Mouse (Mus musculus) kidney, embryonic 14.5 days (tissue): ENCODE results near the gene Zfp787. TPM values are rescaled to one million over a fixed set of nuclear protein-coding genes. Genes with fewer than 3 reads are reported as not detected.

Experiments
- ATAC-seq: fragments of 200-750 bp; cut with Nextera tagmentation; 2 replicates; pipeline ENCODE4 v1.8.0; 2017; ENCODE audit warnings: moderate number of reproducible peaks, mild to moderate bottlenecking, moderate TSS enrichment, moderate library complexity; ENCODE audit not compliant: low FRiP score, low TSS enrichment
- H3K27ac ChIP-seq: fragments of 300-500 bp; sonication (generic); 2 replicates; pipeline ENCODE4 v1.5.1; 2014; ENCODE audit warnings: low read depth, mild to moderate bottlenecking, low read length, moderate library complexity, mixed read lengths
- H3K27me3 ChIP-seq: fragments of 300-500 bp; sonication (generic); 2 replicates; pipeline ENCODE4 v1.6.1; 2014; ENCODE audit warnings: mild to moderate bottlenecking, low read length; ENCODE audit not compliant: control insufficient read depth, insufficient read depth
- H3K36me3 ChIP-seq: fragments of 300-500 bp; sonication (generic); 2 replicates; pipeline ENCODE4 v1.6.1; 2014; ENCODE audit warnings: low read length, mixed read lengths; ENCODE audit not compliant: control insufficient read depth, insufficient read depth
- H3K4me1 ChIP-seq: fragments of 300-500 bp; sonication (generic); 2 replicates; pipeline ENCODE4 v1.6.1; 2014; ENCODE audit warnings: low read length, mixed read lengths; ENCODE audit not compliant: control insufficient read depth, insufficient read depth
- H3K4me2 ChIP-seq: fragments of 300-500 bp; sonication (generic); replicated peaks from 2 replicates; pipeline ENCODE4 v1.6.1; 2014; ENCODE audit warnings: low read depth, mild to moderate bottlenecking, low read length
- H3K4me3 ChIP-seq: fragments of 300-500 bp; sonication (generic); 2 replicates; pipeline ENCODE4 v1.5.1; 2014; ENCODE audit warnings: mild to moderate bottlenecking, low read length
- H3K9ac ChIP-seq: fragments of 300-500 bp; sonication (generic); 2 replicates; pipeline ENCODE4 v1.6.1; 2014; ENCODE audit warnings: low read depth, mild to moderate bottlenecking, low read length, moderate library complexity
- H3K9me3 ChIP-seq: fragments of 300-500 bp; sonication (generic); 2 replicates; pipeline ENCODE4 v1.6.1; 2016; ENCODE audit warnings: low read length; ENCODE audit not compliant: control insufficient read depth
- WGBS: fragments of 180-500 bp; shearing (Covaris S2); extraction: QIAGEN DNeasy Blood & Tissue Kit; methylation state at CpG from one replicate; pipeline ENCODE4 v1.1.7; 2014; 5-methylcytosine and 5-hydroxymethylcytosine counted together
- polyA plus RNA-seq: library from polyadenylated mRNA; unstranded; fragments of >200 nt; fragmentation: Nextera tagmentation; extraction: Ambion mirVana; gene quantifications from 2 replicates; pipeline ENCODE4 v1.2.1, GENCODE M21; 2014

Zfp787 gene
- polyA plus RNA-seq, 1 experiment from 2014 or later, result 15.3 TPM

- H3K9me3 ChIP-seq, result no peaks in the 10 kb centered on the region
- no peak overlapping the region for H3K27ac ChIP-seq
- 82% methylated on average over 7 of the region's 7 CpGs for WGBS
These were observed 9.4 kb downstream of the Zfp787 start for GRCm38 (mm10) chr7:6146194-6146981.

GRCm38 (mm10) chr7:6145423-6146188, 10.2 kb downstream of the Zfp787 start:
- H3K27me3 ChIP-seq, result no peaks in the 10 kb centered on the region
- no peak overlapping the region for H3K27ac ChIP-seq
- no peak for ATAC-seq
- no peaks in the 10 kb centered on the region for H3K9me3 ChIP-seq
- no peak overlapping the region for H3K4me3 ChIP-seq
- 80% methylated on average over 8 of the region's 8 CpGs for whole genome bisulfite sequencing
- H3K36me3 ChIP-seq, result peaks cover 9% of the 10 kb centered on the region; the same call in 1 of the 2 replicates
- no peak overlapping the region for H3K9ac ChIP-seq
- H3K4me2 ChIP-seq, result no peak overlapping the region
- H3K4me1 ChIP-seq, result peaks cover 8% of the 10 kb centered on the region; the same call in 1 of the 2 replicates

More at GRCm38 (mm10) chr7:6146194-6146981, 9.4 kb downstream of the Zfp787 start:
- Histone ChIP-seq H3K4me1 (peaks cover 8% of the 10 kb centered on the region; the same call in 1 of the 2 replicates), H3K27me3 (no peaks in the 10 kb centered on the region), H3K9ac (no peak overlapping the region), H3K36me3 (peaks cover 4% of the 10 kb centered on the region; the same call in 1 of the 2 replicates), H3K4me3 (no peak overlapping the region), H3K4me2 (no peak overlapping the region)
- ATAC-seq, result no peak

GRCm38 (mm10) chr7:6143991-6144531, 11.7 kb downstream of the Zfp787 start:
- H3K4me2 ChIP-seq, result no peak overlapping the region
- no peaks in the 10 kb centered on the region for H3K27me3 ChIP-seq
- no peaks in the 10 kb centered on the region for H3K9me3 ChIP-seq
- H3K36me3 ChIP-seq, result peaks cover 17% of the 10 kb centered on the region; the same call in 1 of the 2 replicates
- no peak overlapping the region for H3K9ac ChIP-seq
- no peak overlapping the region for H3K4me3 ChIP-seq
- no peak overlapping the region for H3K27ac ChIP-seq
- ATAC-seq, result no peak
- 83% methylated on average over 2 of the region's 2 CpGs for WGBS
- peaks cover 8% of the 10 kb centered on the region; the same call in 1 of the 2 replicates for H3K4me1 ChIP-seq

- peaks cover 25% of the 10 kb centered on the region for H3K36me3 ChIP-seq
- no peak overlapping the region for H3K4me2 ChIP-seq
- H3K4me1 ChIP-seq, result no peaks in the 10 kb centered on the region
- WGBS, result 75% methylated on average over 3 of the region's 3 CpGs
- H3K27me3 ChIP-seq, result no peaks in the 10 kb centered on the region
- no peak overlapping the region for H3K27ac ChIP-seq
- H3K4me3 ChIP-seq, result no peak overlapping the region
- no peaks in the 10 kb centered on the region for H3K9me3 ChIP-seq
- H3K9ac ChIP-seq, result no peak overlapping the region
- no peak for ATAC-seq
These were observed 16.5 kb downstream of the Zfp787 start for GRCm38 (mm10) chr7:6139295-6139694.

- Histone ChIP-seq H3K9me3 (peaks cover 12% of the 10 kb centered on the region), H3K9ac (no peak overlapping the region), H3K4me2 (no peak overlapping the region), H3K36me3 (peaks cover 47% of the 10 kb centered on the region), H3K4me3 (no peak overlapping the region), H3K4me1 (no peaks in the 10 kb centered on the region), H3K27ac (no peak overlapping the region), H3K27me3 (no peaks in the 10 kb centered on the region)
- ATAC-seq, result no peak
These were observed 19.3 kb downstream of the Zfp787 start for GRCm38 (mm10) chr7:6136497-6136896.

- Histone ChIP-seq H3K27ac (no peak overlapping the region), H3K27me3 (no peaks in the 10 kb centered on the region), H3K36me3 (peaks cover 35% of the 10 kb centered on the region), H3K9ac (no peak overlapping the region), H3K4me2 (no peak overlapping the region), H3K4me3 (no peak overlapping the region), H3K4me1 (no peaks in the 10 kb centered on the region), H3K9me3 (peaks cover 12% of the 10 kb centered on the region)
- WGBS, result 82% methylated on average over 30 of the region's 30 CpGs
- ATAC-seq, result no peak
These were observed 23.2 kb downstream of the Zfp787 start for GRCm38 (mm10) chr7:6132646-6133045.

- H3K9me3 ChIP-seq, result peaks cover 12% of the 10 kb centered on the region
- WGBS, result 54% methylated on average over 4 of the region's 4 CpGs
- no peaks in the 10 kb centered on the region for H3K4me1 ChIP-seq
- no peak overlapping the region for H3K9ac ChIP-seq
- no peaks in the 10 kb centered on the region for H3K27me3 ChIP-seq
- H3K4me2 ChIP-seq, result no peak overlapping the region
- no peak overlapping the region for H3K27ac ChIP-seq
- peaks cover 29% of the 10 kb centered on the region for H3K36me3 ChIP-seq
- ATAC-seq, result no peak
- H3K4me3 ChIP-seq, result no peak overlapping the region
These were observed 25.5 kb downstream of the Zfp787 start for GRCm38 (mm10) chr7:6130346-6130745.

- Histone ChIP-seq H3K27me3 (no peaks in the 10 kb centered on the region), H3K9ac (no peak overlapping the region), H3K4me2 (no peak overlapping the region), H3K4me1 (no peaks in the 10 kb centered on the region), H3K27ac (no peak overlapping the region), H3K4me3 (no peak overlapping the region), H3K9me3 (no peaks in the 10 kb centered on the region; the same call in 1 of the 2 replicates), H3K36me3 (peaks cover 6% of the 10 kb centered on the region; the same call in 1 of the 2 replicates)
- ATAC-seq, result peak; percentile 73; the same call in 1 of the 2 replicates
- WGBS, result 38% methylated on average over 7 of the region's 7 CpGs
These were observed 28.9 kb downstream of the Zfp787 start for GRCm38 (mm10) chr7:6126690-6127448.
